Mouse (Mus musculus) E14TG2a.4 (cell line): ENCODE measurements around the gene Camkk1.

Experiments
- H3K27me3 ChIP-seq: 2 replicates; pipeline ENCODE4 v1.6.1; 2014; ENCODE audit warnings: low read length, control low read depth; ENCODE audit not compliant: insufficient read depth
- H3K36me3 ChIP-seq: 2 replicates; pipeline ENCODE4 v1.6.1; 2014; ENCODE audit warnings: low read length, control low read depth; ENCODE audit not compliant: insufficient read depth
- H3K4me1 ChIP-seq: replicated peaks from 2 replicates; pipeline ENCODE4 v1.6.1; 2014; ENCODE audit warnings: low read depth, low read length, control low read depth
- H3K4me3 ChIP-seq: replicated peaks from 2 replicates; pipeline ENCODE4 v1.5.1; 2014; ENCODE audit warnings: mild to moderate bottlenecking, low read length
- H3K9me3 ChIP-seq: 2 replicates; pipeline ENCODE4 v1.6.1; 2014; ENCODE audit warnings: low read length, control low read depth
- CTCF ChIP-seq: conservative IDR thresholded peaks from 2 replicates; pipeline ENCODE4 v1.5.1; 2014; ENCODE audit warnings: low read length
- NANOG ChIP-seq: IDR thresholded peaks from 2 replicates; pipeline ENCODE4 v1.6.1; 2014; ENCODE audit warnings: borderline replicate concordance, low read length, mixed read lengths
- POU5F1 ChIP-seq: IDR thresholded peaks from 2 replicates; pipeline ENCODE4 v1.6.1; 2014; ENCODE audit warnings: low read length, borderline replicate concordance

Gene Camkk1

DNA sequence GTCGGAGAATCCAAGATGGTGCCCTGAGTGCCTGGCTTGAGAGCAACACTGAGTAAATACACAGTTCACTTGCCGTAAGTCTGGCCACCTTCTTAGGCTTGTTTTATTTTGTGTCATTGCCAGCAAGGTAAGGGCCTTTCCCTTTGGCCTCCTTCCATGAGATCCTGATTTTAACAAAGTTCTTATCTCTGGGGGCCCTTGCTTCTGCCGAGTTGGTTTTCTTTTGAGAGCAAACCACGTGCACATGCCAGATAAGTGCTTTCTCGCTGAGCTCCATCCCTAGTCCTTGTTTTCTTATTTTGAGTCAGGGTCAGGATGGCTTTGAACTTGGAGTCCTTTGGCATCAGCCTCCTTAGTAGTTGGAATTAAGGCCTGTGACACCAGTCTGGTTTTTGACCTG lies 38.9 kb downstream of the Camkk1 start:
- H3K36me3 ChIP-seq: peaks cover 79% of the 10 kb centered on the region
- no peak overlapping the region for H3K4me3 ChIP-seq
- no peaks in the 10 kb centered on the region for H3K9me3 ChIP-seq
- H3K4me1 ChIP-seq: peaks cover 5% of the 10 kb centered on the region
- TF ChIP-seq POU5F1 (no peak), NANOG (no peak), CTCF (no peak)
- no peaks in the 10 kb centered on the region for H3K27me3 ChIP-seq

GRCm38 (mm10) chr11:73059630-73060029 lies 40.8 kb downstream of the Camkk1 start:
- Histone ChIP-seq H3K9me3 (peaks cover 4% of the 10 kb centered on the region; the same call in 1 of the 2 replicates), H3K36me3 (peaks cover 74% of the 10 kb centered on the region), H3K27me3 (no peaks in the 10 kb centered on the region), H3K4me1 (0 out of 2 replicates have a peak, but pooled peaks cover 3% of the 10 kb centered on the region), H3K4me3 (no peak overlapping the region)
- TF ChIP-seq NANOG (no peak), CTCF (no peak), POU5F1 (no peak)

GRCm38 (mm10) chr11:73061413-73061812 lies 42.6 kb downstream of the Camkk1 start:
- TF ChIP-seq NANOG: no peak
- no peak for TF ChIP-seq CTCF
- TF ChIP-seq POU5F1: no peak
- Histone ChIP-seq H3K9me3 (peaks cover 14% of the 10 kb centered on the region), H3K36me3 (peaks cover 67% of the 10 kb centered on the region), H3K27me3 (no peaks in the 10 kb centered on the region), H3K4me3 (no peak overlapping the region), H3K4me1 (0 out of 2 replicates have a peak, but pooled peaks cover 3% of the 10 kb centered on the region)

DNA sequence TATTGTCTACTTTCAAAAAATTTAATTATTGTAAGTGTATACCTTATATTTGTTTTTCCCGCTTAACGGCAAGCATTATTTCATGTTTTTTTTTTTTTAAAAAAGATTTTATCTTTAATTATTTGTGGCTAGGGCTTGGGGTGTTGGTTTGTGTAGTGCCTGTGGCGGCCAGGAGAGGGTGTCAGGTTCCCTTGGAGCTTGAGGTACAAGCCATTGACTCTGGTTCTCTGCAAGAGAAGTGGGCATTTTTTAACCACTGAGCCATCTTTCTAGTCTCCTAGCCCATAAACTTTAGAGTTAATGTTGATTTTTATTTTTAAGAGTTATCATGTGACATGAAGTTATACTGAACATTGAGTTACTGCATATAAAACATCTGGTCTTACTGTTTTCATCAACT lies 53.0 kb downstream of the Camkk1 start:
- 0 out of 2 replicates have a peak, but pooled peaks cover 4% of the 10 kb centered on the region for H3K9me3 ChIP-seq
- H3K4me1 ChIP-seq: no peaks in the 10 kb centered on the region
- H3K27me3 ChIP-seq: no peaks in the 10 kb centered on the region
- TF ChIP-seq POU5F1 (no peak), CTCF (peak; percentile 70)
- H3K36me3 ChIP-seq: peaks cover 91% of the 10 kb centered on the region
- no peak overlapping the region for H3K4me3 ChIP-seq

DNA sequence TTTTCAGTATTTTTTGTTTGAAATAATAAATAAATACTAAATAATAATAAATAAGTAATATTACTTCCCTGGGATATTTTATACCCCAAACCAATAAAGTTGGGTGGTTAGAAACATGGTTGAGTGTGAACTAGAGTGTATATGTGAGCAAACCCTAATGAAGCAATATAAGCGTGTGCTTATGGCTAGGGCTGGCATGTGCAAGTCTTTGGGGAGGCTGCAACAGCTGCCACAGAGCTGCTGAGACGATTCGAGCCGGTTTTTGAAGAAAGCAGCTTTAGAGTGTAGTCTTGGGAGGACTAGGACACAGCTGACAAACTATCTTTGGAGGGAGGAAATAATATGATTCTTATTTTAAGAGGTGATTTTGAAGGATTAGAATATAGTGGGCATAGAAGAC lies 57.5 kb downstream of the Camkk1 start:
- H3K4me1 ChIP-seq: no peaks in the 10 kb centered on the region
- peaks cover 93% of the 10 kb centered on the region for H3K36me3 ChIP-seq
- H3K9me3 ChIP-seq: no peaks in the 10 kb centered on the region
- no peaks in the 10 kb centered on the region for H3K27me3 ChIP-seq
- H3K4me3 ChIP-seq: no peak overlapping the region
- TF ChIP-seq CTCF: no peak

DNA sequence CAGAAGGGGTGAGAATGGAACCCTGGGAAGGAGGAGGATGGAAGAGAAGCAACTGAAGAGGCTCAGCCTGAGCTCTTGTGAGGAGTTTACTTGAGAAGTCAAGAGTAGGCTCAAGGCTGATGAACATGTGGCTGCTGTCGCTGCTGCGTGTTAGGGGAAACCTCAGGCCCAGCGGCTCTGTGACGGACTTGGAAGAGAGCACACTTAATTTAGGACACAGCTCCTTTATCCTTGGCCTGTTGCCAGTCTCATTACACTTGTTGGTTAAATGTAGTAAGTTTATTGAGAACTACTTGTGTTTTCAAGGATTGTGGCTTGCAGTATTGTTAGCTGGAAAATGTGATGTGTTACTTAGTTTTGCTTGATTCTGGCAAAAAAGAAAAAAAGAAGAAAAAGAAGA lies 57.9 kb downstream of the Camkk1 start:
- Histone ChIP-seq H3K4me1 (no peaks in the 10 kb centered on the region), H3K36me3 (peaks cover 94% of the 10 kb centered on the region)

DNA sequence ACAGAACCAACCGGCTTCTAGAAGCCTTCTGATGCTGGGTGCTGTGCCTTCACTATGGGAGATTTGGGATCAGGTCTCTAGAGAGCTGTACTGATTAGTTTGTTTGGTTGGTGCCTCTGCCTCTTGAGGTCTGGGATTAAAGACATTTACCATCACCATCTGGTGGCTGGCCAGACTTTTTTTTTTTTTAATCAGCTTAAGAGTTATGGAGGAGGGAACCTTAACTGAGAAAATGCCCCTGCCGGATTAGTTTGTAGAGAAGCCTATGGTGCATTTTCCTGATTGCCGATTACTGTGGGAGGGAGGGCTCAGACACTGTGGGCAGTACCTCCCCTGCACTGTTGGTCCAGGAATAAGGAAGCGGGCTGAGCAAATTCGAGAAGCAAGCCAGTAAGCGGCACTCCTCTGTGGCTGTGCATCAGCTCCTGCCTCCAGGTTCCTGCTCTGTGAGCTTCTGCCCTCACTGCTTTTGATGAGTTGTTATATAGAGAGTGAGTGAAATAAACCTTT lies 58.5 kb downstream of the Camkk1 start:
- no peaks in the 10 kb centered on the region for H3K9me3 ChIP-seq
- peaks cover 96% of the 10 kb centered on the region for H3K36me3 ChIP-seq
- no peak overlapping the region for H3K4me3 ChIP-seq
- no peak for TF ChIP-seq NANOG
- no peak for TF ChIP-seq CTCF
- TF ChIP-seq POU5F1: no peak
- H3K4me1 ChIP-seq: no peaks in the 10 kb centered on the region
- H3K27me3 ChIP-seq: no peaks in the 10 kb centered on the region

More for the DNA sequence above, 57.9 kb downstream of the Camkk1 start:
- H3K27me3 ChIP-seq: no peaks in the 10 kb centered on the region
- no peaks in the 10 kb centered on the region for H3K9me3 ChIP-seq
- TF ChIP-seq CTCF: no peak
- no peak for TF ChIP-seq NANOG
- no peak for TF ChIP-seq POU5F1
- H3K4me3 ChIP-seq: no peak overlapping the region

DNA sequence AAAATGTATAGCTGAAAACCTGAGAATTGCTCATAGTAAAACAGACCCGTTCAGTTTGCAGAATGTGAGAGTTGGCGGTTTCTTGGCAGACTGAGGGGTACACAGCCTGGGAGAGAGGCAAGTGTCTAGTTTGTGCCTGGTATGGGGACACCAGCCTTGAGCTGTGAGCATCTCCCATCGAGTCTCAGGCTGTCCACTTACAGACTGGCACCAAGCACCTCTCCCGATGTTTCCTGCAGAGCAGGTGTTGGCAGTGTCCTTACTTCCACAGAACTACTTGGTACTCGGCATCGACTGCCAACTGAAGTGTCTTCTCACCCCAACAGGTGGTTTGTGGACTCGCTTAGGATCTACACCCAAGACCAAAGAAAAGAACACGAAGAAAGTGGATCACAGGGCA lies 59.8 kb downstream of the Camkk1 start:
- TF ChIP-seq NANOG (no peak), POU5F1 (no peak), CTCF (no peak)
- Histone ChIP-seq H3K36me3 (peaks cover 88% of the 10 kb centered on the region), H3K4me3 (no peak overlapping the region), H3K4me1 (no peaks in the 10 kb centered on the region), H3K27me3 (no peaks in the 10 kb centered on the region), H3K9me3 (no peaks in the 10 kb centered on the region)

DNA sequence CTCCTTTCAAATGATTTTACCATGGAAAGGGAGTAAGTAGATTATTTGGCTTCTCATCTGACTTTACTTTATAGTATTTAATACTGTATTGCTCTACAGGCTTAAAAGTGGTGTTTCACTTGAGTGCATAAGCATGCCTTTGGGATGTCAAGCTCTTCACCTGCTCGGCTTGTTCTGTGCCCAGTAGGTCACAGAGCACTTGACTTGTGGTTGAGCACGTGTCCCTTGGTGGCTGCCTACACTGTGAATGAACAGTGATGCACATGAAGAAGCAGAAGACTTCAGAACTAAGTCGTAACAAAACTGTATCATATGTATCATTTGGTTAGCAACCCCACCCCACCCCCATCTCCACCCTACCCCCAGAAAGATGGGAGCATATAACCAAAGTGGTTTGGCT lies 61.5 kb downstream of the Camkk1 start:
- TF ChIP-seq CTCF: no peak
- 0 out of 2 replicates have a peak, but pooled peaks cover 2% of the 10 kb centered on the region for H3K4me1 ChIP-seq
- no peaks in the 10 kb centered on the region for H3K27me3 ChIP-seq
- H3K9me3 ChIP-seq: no peaks in the 10 kb centered on the region
- peaks cover 84% of the 10 kb centered on the region for H3K36me3 ChIP-seq
- no peak overlapping the region for H3K4me3 ChIP-seq
